Mouse (Mus musculus): Measurements from ENCODE around the gene Cxcl5. TPM values are rescaled to one million over a fixed set of nuclear protein-coding genes. Genes with fewer than 3 reads are reported as not detected.
A peak's percentile ranks its signal among the peaks of the same experiment; 100 is the strongest.
"Not testable (repeated sequence)": the region's sequence is repeated elsewhere in the genome, so short reads cannot be mapped to it uniquely, and the experiment has no call there.

Cxcl5 gene
- polyA plus RNA-seq, 1 experiment = 135 TPM

DNA sequence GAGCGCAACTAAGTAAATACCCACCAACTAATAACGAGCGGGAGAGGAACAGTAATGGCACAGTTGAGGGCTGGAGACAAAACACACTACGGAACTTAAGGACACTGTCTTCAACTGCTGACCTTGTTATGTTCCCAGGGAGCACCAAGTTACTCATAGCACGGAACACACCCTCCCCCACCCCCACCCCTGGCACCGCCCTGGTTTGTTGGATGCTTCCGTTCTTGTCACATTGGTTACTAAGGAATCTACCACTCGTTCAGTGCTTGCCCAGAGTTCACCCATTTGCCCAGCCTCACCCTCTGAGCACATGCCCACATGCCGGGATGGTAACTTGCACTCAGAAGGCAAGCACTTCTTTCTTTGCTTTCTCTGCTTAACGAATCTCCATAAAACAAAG, 18.5 kb downstream of the Cxcl5 start:
- TF ChIP-seq POLR2A (IDR thresholded peaks at IDR 0.05; ENCODE audit: low read depth, low read length) (no peak), CTCF (IDR thresholded peaks at IDR 0.05; ENCODE audit: borderline replicate concordance, insufficient read depth, low read length) (no peak)
- H3K4me1 ChIP-seq (ENCODE audit: control insufficient read depth, insufficient read depth, low read length) = no peaks in the 10 kb centered on the region; the same call in 1 of the 2 replicates
- no peak overlapping the region for H3K4me3 ChIP-seq (ENCODE audit: insufficient read depth, low read length)
- no peak overlapping the region for H3K27ac ChIP-seq (ENCODE audit: insufficient read depth, low read length)

DNA sequence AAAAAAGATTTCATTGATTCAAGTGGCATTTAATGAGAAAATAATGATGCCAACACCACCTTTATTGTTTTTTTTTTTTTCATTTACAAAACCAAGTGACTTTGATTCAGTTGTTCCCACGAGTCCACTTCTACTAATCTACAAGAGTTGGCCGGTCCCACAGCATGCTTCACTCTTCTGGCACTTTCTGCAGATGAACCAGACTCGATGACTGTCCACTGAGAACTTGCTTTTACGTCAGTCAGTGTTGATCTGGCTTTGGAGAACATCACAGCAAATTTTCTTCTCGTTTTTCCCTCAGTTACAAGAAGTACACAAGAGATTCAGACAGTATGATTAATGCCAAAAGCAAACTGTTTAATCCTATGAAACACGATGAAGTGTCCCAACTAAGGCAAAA, 19.7 kb downstream of the Cxcl5 start:
- H3K4me1 ChIP-seq (ENCODE audit: control insufficient read depth, insufficient read depth, low read length) = no peaks in the 10 kb centered on the region; the same call in 1 of the 2 replicates
- 0 out of 2 replicates have a peak overlapping the region, but pooled peaks have one; percentile 14 for H3K27ac ChIP-seq (ENCODE audit: insufficient read depth, low read length)
- H3K4me3 ChIP-seq (ENCODE audit: insufficient read depth, low read length) = no peak overlapping the region
- TF ChIP-seq POLR2A (IDR thresholded peaks at IDR 0.05; ENCODE audit: low read depth, low read length) = no peak
- no peak for TF ChIP-seq CTCF (IDR thresholded peaks at IDR 0.05; ENCODE audit: borderline replicate concordance, insufficient read depth, low read length)

DNA sequence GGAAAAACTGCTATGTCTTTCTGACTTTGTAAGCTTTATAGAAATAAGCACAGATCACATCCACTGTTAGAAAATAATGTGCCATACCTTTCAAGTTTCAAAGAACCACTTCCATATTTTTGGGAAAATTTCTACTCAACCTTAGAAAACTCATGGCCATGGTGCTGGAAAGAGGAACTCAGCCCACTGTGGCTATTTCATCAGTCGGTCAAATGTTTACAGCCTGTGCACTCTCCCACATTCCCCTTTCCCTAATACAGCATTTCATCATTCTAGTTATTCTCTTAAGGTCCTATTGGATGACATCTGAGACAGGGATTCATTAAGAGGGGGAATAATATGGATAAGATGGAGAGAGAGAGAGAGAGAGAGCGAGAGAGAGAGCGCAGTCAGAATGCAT, 24.5 kb downstream of the Cxcl5 start:
- TF ChIP-seq CTCF (IDR thresholded peaks at IDR 0.05; ENCODE audit: borderline replicate concordance, insufficient read depth, low read length) = no peak
- TF ChIP-seq POLR2A (IDR thresholded peaks at IDR 0.05; ENCODE audit: low read depth, low read length) = no peak
- Histone ChIP-seq H3K27ac (ENCODE audit: insufficient read depth, low read length) (no peak overlapping the region), H3K4me1 (ENCODE audit: control insufficient read depth, insufficient read depth, low read length) (no peaks in the 10 kb centered on the region), H3K4me3 (ENCODE audit: insufficient read depth, low read length) (no peak overlapping the region)

DNA sequence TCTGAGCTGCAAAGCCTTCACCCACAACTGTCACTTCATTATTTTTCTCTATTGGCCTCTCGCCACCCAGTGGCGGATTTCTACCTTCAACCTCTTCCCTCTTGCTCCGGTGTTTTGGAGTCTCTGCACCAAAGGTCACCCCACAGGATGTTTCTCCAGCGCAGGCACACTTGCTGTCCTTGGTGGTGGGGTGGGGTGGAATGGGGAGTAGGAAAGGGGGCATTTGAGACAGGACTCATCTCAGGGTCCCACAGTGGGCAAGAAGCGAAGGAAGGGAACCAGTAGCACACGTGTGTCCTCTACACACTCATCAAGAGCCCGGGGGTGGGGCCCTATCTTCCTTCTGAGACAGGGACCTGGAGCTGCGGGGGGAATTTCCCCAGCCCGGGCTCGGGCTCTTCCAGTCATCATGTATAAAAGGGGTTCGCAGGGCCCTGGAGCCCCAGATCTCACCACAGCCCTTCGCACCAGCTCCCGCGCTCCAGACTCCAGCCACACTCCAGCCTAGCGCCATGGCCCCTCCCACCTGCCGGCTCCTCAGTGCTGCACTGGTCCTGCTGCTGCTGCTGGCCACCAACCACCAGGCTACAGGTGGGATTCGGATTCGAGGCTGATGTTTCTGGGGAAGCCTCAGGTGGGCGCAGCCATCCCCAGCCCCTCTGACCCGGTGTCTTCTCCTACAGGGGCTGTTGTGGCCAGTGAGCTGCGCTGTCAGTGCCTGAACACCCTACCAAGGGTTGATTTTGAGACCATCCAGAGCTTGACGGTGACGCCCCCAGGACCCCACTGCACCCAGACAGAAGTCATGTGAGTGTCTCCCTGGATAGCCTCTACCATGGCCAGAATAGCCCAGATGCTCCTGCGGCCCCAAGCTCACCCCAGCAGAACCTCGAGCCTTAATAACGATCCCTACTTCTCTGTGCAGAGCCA, 26.8 kb downstream of the Cxcl5 start, which contains the start of gene Cxcl3:
TSS of gene Cxcl3 (plus strand) at position 445 of the 930 bp plus-strand sequence.
- Histone ChIP-seq H3K27ac (ENCODE audit: insufficient read depth, low read length) (no peak within 1 kb of the TSS), H3K4me1 (ENCODE audit: control insufficient read depth, insufficient read depth, low read length) (no peaks in the 10 kb centered on the region), H3K4me3 (ENCODE audit: insufficient read depth, low read length) (no peak within 1 kb of the TSS)
- TF ChIP-seq CTCF (IDR thresholded peaks at IDR 0.05; ENCODE audit: borderline replicate concordance, insufficient read depth, low read length) (no peak), POLR2A (IDR thresholded peaks at IDR 0.05; ENCODE audit: low read depth, low read length) (no peak)

DNA sequence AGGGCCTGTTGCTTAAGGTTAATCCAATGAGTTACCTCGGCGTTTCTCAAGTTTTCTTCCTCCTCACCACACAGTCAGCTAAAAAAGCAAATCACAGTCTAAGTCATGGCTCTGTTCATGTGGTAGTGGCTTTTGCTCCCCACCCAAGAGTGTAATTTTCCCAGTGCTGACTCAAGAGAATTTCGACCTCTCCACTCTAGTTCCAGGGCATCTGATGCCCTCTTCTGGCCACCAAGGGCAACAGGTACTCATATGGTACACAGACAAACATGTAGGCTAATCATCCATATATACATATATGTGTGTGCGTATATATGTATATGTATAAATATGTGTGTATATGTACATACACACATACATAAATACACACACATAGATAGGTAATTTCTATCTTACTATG, 29.0 kb downstream of the Cxcl5 start:
- no peak overlapping the region for H3K4me3 ChIP-seq (ENCODE audit: insufficient read depth, low read length)
- TF ChIP-seq CTCF (IDR thresholded peaks at IDR 0.05; ENCODE audit: borderline replicate concordance, insufficient read depth, low read length) = no peak
- no peak for TF ChIP-seq POLR2A (IDR thresholded peaks at IDR 0.05; ENCODE audit: low read depth, low read length)
- no peak overlapping the region for H3K27ac ChIP-seq (ENCODE audit: insufficient read depth, low read length)
- H3K4me1 ChIP-seq (ENCODE audit: control insufficient read depth, insufficient read depth, low read length) = no peaks in the 10 kb centered on the region

DNA sequence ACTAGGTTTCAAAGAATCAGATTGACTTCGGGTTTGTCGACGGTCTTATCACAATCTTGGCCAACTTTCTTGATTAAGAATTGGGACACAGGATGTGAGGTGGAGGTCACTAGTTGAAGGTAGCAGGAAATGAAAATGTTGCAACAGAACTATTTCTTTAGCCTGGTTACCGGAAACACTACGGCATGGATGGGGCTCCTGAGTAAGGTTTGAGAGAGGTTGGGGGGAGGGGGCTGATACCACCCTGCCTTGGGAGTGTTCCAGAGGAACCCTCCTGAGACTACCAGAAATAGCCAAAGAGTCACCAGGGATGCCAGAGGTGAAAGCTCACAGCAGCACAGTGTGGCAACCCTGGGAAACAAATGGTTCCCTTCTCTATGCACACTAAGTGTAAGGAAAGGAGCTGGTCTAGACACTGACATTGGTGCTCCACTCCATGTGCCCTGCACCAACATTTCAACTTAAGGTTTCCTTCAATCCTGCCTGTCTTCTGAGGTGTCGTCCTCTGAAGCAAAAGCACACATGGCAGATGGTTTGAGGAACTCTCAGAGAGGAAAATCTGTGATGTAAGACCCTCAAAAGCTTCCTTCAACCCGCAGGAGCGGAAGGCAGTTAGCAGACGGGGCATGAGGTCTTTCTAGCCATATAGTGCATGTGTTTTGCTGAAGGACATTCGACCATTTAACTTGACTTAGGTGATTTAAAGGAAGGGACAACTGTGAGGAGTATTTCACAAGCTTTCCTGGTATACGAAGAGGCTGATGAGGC, 30.3 kb downstream of the Cxcl5 start:
- TF ChIP-seq CTCF (IDR thresholded peaks at IDR 0.05; ENCODE audit: borderline replicate concordance, insufficient read depth, low read length) = no peak
- no peak for TF ChIP-seq POLR2A (IDR thresholded peaks at IDR 0.05; ENCODE audit: low read depth, low read length)
- no peak overlapping the region for H3K27ac ChIP-seq (ENCODE audit: insufficient read depth, low read length)
- no peaks in the 10 kb centered on the region for H3K4me1 ChIP-seq (ENCODE audit: control insufficient read depth, insufficient read depth, low read length)
- no peak overlapping the region for H3K4me3 ChIP-seq (ENCODE audit: insufficient read depth, low read length)

DNA sequence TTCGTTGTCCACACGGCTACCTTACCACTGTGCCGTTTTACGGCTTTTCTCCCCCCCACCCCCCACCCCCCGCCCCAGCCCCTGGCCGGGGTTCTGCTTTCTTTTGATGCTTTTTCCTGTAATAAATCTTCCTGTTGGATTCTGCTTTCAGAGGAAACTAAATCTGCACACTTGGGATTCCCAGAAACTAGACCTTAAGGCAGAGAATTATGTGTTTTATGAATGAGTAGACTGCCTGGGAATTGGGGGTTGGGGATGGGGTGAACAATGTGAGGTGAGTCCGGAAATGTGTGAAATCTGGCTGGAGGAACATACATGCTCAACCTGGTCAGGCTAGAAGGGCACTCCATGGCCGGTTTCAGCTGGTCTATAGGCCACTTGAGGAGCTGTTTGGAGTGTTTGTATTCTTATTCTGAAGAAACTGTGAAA, 30.9 kb downstream of the Cxcl5 start:
- no peaks in the 10 kb centered on the region for H3K4me1 ChIP-seq (ENCODE audit: control insufficient read depth, insufficient read depth, low read length)
- no peak for TF ChIP-seq CTCF (IDR thresholded peaks at IDR 0.05; ENCODE audit: borderline replicate concordance, insufficient read depth, low read length)
- no peak for TF ChIP-seq POLR2A (IDR thresholded peaks at IDR 0.05; ENCODE audit: low read depth, low read length)
- no peak overlapping the region for H3K27ac ChIP-seq (ENCODE audit: insufficient read depth, low read length)
- no peak overlapping the region for H3K4me3 ChIP-seq (ENCODE audit: insufficient read depth, low read length)

DNA sequence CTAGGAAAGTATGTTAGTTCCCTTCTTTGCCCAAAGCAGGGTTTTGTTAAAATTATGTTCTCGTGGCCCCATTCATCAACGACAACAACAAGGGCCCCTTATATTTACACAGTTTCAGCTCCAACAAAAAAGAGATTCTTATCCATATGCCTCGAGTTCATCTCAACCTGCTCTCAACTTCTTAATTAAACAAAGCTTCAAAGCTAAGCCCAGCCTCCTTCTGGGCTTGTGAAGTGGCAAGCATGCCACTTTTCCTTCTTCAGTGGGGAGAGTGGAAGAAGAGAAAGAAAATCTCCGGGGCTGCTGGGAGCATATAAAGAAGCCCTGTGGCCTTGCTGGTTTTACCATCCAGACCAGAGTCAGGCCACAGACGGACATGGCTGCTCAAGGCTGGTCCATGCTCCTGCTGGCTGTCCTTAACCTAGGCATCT, 35.0 kb downstream of the Cxcl5 start, which contains the start of gene Cxcl15:
TSS of gene Cxcl15 (plus strand) at position 340 of the 431 bp plus-strand sequence.
- no peak for TF ChIP-seq CTCF (IDR thresholded peaks at IDR 0.05; ENCODE audit: borderline replicate concordance, insufficient read depth, low read length)
- no peak for TF ChIP-seq POLR2A (IDR thresholded peaks at IDR 0.05; ENCODE audit: low read depth, low read length)
- Histone ChIP-seq H3K4me1 (ENCODE audit: control insufficient read depth, insufficient read depth, low read length) (no peaks in the 10 kb centered on the region), H3K4me3 (ENCODE audit: insufficient read depth, low read length) (no peak within 1 kb of the TSS), H3K27ac (ENCODE audit: insufficient read depth, low read length) (no peak within 1 kb of the TSS)

DNA sequence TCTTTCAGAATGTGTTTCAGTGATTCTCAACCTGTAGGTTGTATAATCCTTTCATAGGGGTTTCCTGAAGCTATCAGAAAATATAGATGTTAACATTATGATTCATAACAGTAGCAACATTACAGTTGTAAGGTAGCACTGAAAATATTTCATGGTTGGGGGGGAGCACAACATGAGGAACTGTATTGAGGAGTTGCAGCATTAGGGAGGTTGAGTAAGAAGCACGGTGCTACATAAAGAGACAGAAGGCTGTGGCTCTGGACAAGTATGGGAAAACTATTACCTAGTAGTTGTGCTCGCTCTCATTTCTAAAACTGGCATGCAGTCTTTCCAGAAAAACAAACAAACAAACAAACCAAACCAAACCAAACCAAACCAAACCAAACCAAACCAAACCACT, 36.2 kb downstream of the Cxcl5 start:
- not testable (repeated sequence) for H3K27ac ChIP-seq (ENCODE audit: insufficient read depth, low read length); H3K4me3 ChIP-seq (ENCODE audit: insufficient read depth, low read length); H3K4me1 ChIP-seq (ENCODE audit: control insufficient read depth, insufficient read depth, low read length)

Data from embryonic fibroblast, embryonic 13.5 days (primary cell).